Mouse (Mus musculus) cerebellum, adult (tissue): ENCODE results near the gene 4933421I07Rik.

Source experiments
- ATAC-seq: cut with Nextera tagmentation; 2 replicates; pipeline ENCODE4 v1.9.2; 2017; ENCODE audit warnings: mild to moderate bottlenecking, moderate library complexity, mixed read lengths; ENCODE audit not compliant: insufficient number of reproducible peaks, low FRiP score, low TSS enrichment

4933421I07Rik gene

GRCm38 (mm10) chr7:42447850-42448249 is at the start of gene 4933421I07Rik:
Gene 4933421I07Rik (minus strand): TSS chr7:42448120.
- no peak for ATAC-seq

- no peak for ATAC-seq
Observed at GRCm38 (mm10) chr7:42497356-42497755, 49.4 kb upstream of the 4933421I07Rik start.

GRCm38 (mm10) chr7:42496202-42496601 is 48.3 kb upstream of the 4933421I07Rik start:
- no peak for ATAC-seq

- no peak for ATAC-seq
Observed at GRCm38 (mm10) chr7:42490859-42491258, 42.9 kb upstream of the 4933421I07Rik start.

GRCm38 (mm10) chr7:42490358-42490757 is 42.4 kb upstream of the 4933421I07Rik start:
- no peak for ATAC-seq

GRCm38 (mm10) chr7:42454640-42455039 is 6.7 kb upstream of the 4933421I07Rik start:
- no peak for ATAC-seq

GRCm38 (mm10) chr7:42450618-42451017 is 2.7 kb upstream of the 4933421I07Rik start:
- no peak for ATAC-seq

- no peak for ATAC-seq
Observed at GRCm38 (mm10) chr7:42447352-42447751, 568 bp downstream of the 4933421I07Rik start.
